Mouse (Mus musculus) C2C12 (cell line): ENCODE data around the gene 4933424G06Rik. TPM values are rescaled to one million over a fixed set of nuclear protein-coding genes. Genes with fewer than 3 reads are reported as not detected.

Source experiments
- H3K27me3 ChIP-seq: one replicate; pipeline ENCODE4 v1.6.1; 2011; ENCODE audit not compliant: control insufficient read depth, insufficient read depth, insufficient read length
- H3K36me3 ChIP-seq: one replicate; pipeline ENCODE4 v1.6.1; 2011; ENCODE audit not compliant: control insufficient read depth, insufficient read depth
- H3K4me3 ChIP-seq: one replicate; pipeline ENCODE4 v1.5.1; 2011; ENCODE audit warnings: mild to moderate bottlenecking, control low read depth; ENCODE audit not compliant: poor library complexity, insufficient read depth, severe bottlenecking
- H3K79me2 ChIP-seq: one replicate; pipeline ENCODE4 v1.6.1; 2011; ENCODE audit not compliant: control insufficient read depth, insufficient read depth
- H3K79me3 ChIP-seq: one replicate; pipeline ENCODE4 v1.6.1; 2011; ENCODE audit warnings: low read depth, control low read depth
- H3ac ChIP-seq: one replicate; pipeline ENCODE3; 2011; ENCODE audit warnings: low read depth; ENCODE audit not compliant: control insufficient read depth, insufficient read length
- CEBPB ChIP-seq: IDR thresholded peaks from one replicate; pipeline ENCODE4 v1.6.1; 2011; ENCODE audit warnings: low read depth, mild to moderate bottlenecking, control low read depth, moderate library complexity
- CTCF ChIP-seq: IDR thresholded peaks from one replicate; pipeline ENCODE4 v1.5.1; 2011; ENCODE audit not compliant: control insufficient read depth, insufficient read depth, insufficient read length
- FOSL1 ChIP-seq: IDR thresholded peaks from one replicate; pipeline ENCODE4 v1.8.0; 2011; ENCODE audit warnings: mild to moderate bottlenecking, low read length; ENCODE audit not compliant: poor library complexity, insufficient read depth, severe bottlenecking
- MAX ChIP-seq: IDR thresholded peaks from one replicate; pipeline ENCODE4 v1.6.1; 2011; ENCODE audit warnings: mild to moderate bottlenecking, control low read depth
- MYOD1 ChIP-seq: IDR thresholded peaks from one replicate; pipeline ENCODE4 v1.6.1; 2011; ENCODE audit warnings: low read depth; ENCODE audit not compliant: control insufficient read depth, insufficient read length
- MYOG ChIP-seq: IDR thresholded peaks from one replicate; pipeline ENCODE4 v1.6.1; 2011; ENCODE audit not compliant: control insufficient read depth, insufficient read length; ENCODE audit errors: extremely low read depth
- USF1 ChIP-seq: IDR thresholded peaks from one replicate; pipeline ENCODE4 v1.6.1; 2011; ENCODE audit warnings: low read depth, mild to moderate bottlenecking, control low read depth, moderate library complexity
- polyA plus RNA-seq: library from polyadenylated mRNA; unstranded; fragments of >200 nt; fragmentation: generic; extraction: Trizol; gene quantifications from one replicate; pipeline ENCODE4 v1.2.1, GENCODE M21; 2012; ENCODE audit warnings: missing spikeins

4933424G06Rik gene
- polyA plus RNA-seq, 1 experiment = 0.02 TPM

GRCm38 (mm10) chr1:36723146-36724056 lies 13.5 kb downstream of the 4933424G06Rik start:
- no peaks in the 10 kb centered on the region for H3K79me2 ChIP-seq
- TF ChIP-seq MYOG = no peak
- no peak for TF ChIP-seq CEBPB
- TF ChIP-seq USF1 = no peak
- no peak for TF ChIP-seq MYOD1
- TF ChIP-seq CTCF = no peak
- TF ChIP-seq MAX = no peak
- TF ChIP-seq FOSL1 = no peak
- peaks cover 25% of the 10 kb centered on the region for H3K27me3 ChIP-seq
- no peaks in the 10 kb centered on the region for H3K36me3 ChIP-seq
- H3K4me3 ChIP-seq = no peak overlapping the region
- no peak overlapping the region for H3ac ChIP-seq
- H3K79me3 ChIP-seq = no peaks in the 10 kb centered on the region

DNA sequence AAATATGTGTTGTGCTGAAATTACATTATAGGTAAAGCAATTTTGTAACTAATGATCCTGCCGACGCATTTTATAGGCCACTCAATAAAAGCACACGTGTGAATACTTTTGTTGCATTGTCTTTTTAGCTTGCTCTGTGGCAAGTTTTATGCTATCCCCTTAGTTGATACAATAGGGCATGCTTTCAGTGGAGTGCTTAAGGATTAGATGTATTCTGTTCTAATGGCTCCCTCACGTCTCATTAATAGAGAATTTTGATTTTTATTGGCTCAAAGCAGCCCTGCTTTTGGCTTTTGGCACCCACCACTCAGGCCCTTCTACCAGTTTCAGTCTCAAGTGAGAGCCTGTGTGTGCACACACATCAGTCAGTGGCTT lies 14.1 kb downstream of the 4933424G06Rik start:
- H3K79me2 ChIP-seq = no peaks in the 10 kb centered on the region
- H3K27me3 ChIP-seq = peaks cover 20% of the 10 kb centered on the region
- H3K79me3 ChIP-seq = no peaks in the 10 kb centered on the region
- H3K36me3 ChIP-seq = no peaks in the 10 kb centered on the region
- TF ChIP-seq MAX = no peak
- no peak for TF ChIP-seq FOSL1
- TF ChIP-seq CTCF = no peak
- TF ChIP-seq CEBPB = no peak
- no peak for TF ChIP-seq USF1
- no peak overlapping the region for H3ac ChIP-seq
- H3K4me3 ChIP-seq = no peak overlapping the region

GRCm38 (mm10) chr1:36737300-36737699 lies 27.4 kb downstream of the 4933424G06Rik start:
- Histone ChIP-seq H3ac (no peak overlapping the region), H3K4me3 (no peak overlapping the region), H3K27me3 (peaks cover 5% of the 10 kb centered on the region), H3K36me3 (no peaks in the 10 kb centered on the region), H3K79me3 (no peaks in the 10 kb centered on the region), H3K79me2 (no peaks in the 10 kb centered on the region)
- TF ChIP-seq CEBPB (no peak), CTCF (peak; percentile 42)

DNA sequence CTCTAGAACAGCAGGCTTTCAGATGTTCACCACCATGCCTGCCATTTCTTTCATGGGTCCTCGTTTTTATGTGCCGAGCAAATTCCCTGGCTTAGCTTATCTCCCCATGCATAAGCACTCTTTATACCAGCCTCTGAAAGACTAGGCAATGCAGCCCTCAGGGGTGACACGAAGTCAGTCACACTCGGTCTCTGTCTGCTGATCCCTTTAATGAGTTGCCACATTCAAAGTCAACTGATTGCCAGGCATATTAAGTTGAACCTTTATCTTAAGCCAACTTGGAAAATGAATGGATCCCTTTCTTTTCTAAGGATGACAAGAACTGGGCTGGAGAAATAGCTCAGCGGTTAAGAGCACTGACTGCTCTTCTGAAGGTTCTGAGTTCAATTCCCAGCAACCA lies 29.3 kb downstream of the 4933424G06Rik start:
- Histone ChIP-seq H3K79me3 (no peaks in the 10 kb centered on the region), H3K36me3 (no peaks in the 10 kb centered on the region), H3K27me3 (peaks cover 5% of the 10 kb centered on the region), H3ac (no peak overlapping the region), H3K4me3 (no peak overlapping the region), H3K79me2 (no peaks in the 10 kb centered on the region)
- TF ChIP-seq MAX = no peak
- no peak for TF ChIP-seq FOSL1
- no peak for TF ChIP-seq MYOG
- TF ChIP-seq CTCF = no peak
- TF ChIP-seq MYOD1 = no peak
- TF ChIP-seq CEBPB = no peak

- H3ac ChIP-seq = no peak overlapping the region
- H3K27me3 ChIP-seq = peaks cover 5% of the 10 kb centered on the region
- TF ChIP-seq USF1 (no peak), FOSL1 (no peak), CEBPB (no peak), MAX (no peak), MYOD1 (no peak), MYOG (no peak), CTCF (no peak)
These were observed 33.1 kb downstream of the 4933424G06Rik start for GRCm38 (mm10) chr1:36743046-36743445.

More at GRCm38 (mm10) chr1:36743046-36743445, 33.1 kb downstream of the 4933424G06Rik start:
- no peak overlapping the region for H3K4me3 ChIP-seq
- H3K79me3 ChIP-seq = no peaks in the 10 kb centered on the region
- no peaks in the 10 kb centered on the region for H3K36me3 ChIP-seq
- H3K79me2 ChIP-seq = no peaks in the 10 kb centered on the region
